Comparison of ENCODE assay signal across 12 mouse cellular contexts in the genomic region with DNA sequence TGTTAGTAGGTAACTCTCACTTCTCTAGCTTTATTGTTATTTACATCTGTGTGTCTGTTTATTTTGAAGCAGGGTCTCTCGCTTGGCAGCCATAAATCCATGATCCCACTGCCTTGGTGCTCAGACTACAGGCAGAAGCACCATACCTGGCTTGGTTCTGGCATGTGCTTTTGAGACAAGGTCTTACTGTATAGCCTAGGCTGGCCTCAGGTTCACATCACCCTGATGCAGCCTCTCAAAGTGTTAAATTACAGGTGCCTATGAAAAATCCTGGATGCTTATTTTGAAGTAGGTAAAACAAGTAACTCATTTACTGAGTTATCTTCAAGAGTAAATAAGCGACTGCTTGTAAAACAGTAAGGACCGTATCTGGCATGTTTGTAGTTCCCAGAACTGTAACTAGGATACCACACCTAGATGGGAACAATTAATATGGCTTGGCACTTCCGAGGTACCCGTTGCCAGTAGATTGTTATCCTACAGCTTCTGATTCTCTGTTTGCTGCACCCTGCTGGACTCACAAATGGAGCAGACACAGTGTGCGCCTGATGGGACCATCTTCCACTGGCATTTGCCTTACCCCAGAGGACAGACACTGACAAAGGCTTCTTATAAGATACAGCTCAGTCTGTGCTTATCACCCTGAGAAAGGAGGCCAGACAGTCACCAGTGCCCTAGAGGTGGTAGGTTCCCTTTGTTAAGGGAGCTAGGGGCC. TPM values are rescaled to one million over a fixed set of nuclear protein-coding genes. Genes with fewer than 3 reads are reported as not detected.
DNase-seq lines count a peak whose midpoint lies in the region; ATAC-seq and TF ChIP-seq lines count a peak whose summit lies in the region.
"Had no signal": no experiment of that assay in that cellular context is flagged by ENCODE, and none has a peak within 500 bp of the region (broad histone marks: within the 10 kb centered on the region; RNA-seq: fewer than 3 reads in every experiment).

No protein-coding gene starts in this region.

- no peaks in the 10 kb centered on the region for H3K27me3 ChIP-seq in heart, embryonic 15.5 days
- H3K27me3 ChIP-seq in liver, embryonic 13.5 days, result no peaks in the 10 kb centered on the region
- no peaks in the 10 kb centered on the region for H3K27me3 ChIP-seq in liver, embryonic 12.5 days (replicated peaks)
- no peaks in the 10 kb centered on the region for H3K27me3 ChIP-seq in neural tube, embryonic 13.5 days
- no peaks in the 10 kb centered on the region for H3K27me3 ChIP-seq in stomach, postnatal 0 days (ENCODE audit: control insufficient read depth, insufficient read depth, low read length)
- H3K27me3 ChIP-seq: embryonic facial prominence, embryonic 12.5 days; forebrain, embryonic 13.5 days; neural tube, embryonic 15.5 days had no signal

- no peak for TF ChIP-seq EP300 in stomach, postnatal 0 days (optimal IDR thresholded peaks at IDR 0.05)

- peaks cover 16% of the 10 kb centered on the region for H3K4me1 ChIP-seq in heart, embryonic 15.5 days (replicated peaks)
- peaks cover 35% of the 10 kb centered on the region for H3K4me1 ChIP-seq in liver, embryonic 13.5 days (replicated peaks)
- H3K4me1 ChIP-seq in liver, embryonic 12.5 days, result peaks cover 37% of the 10 kb centered on the region
- no peaks in the 10 kb centered on the region for H3K4me1 ChIP-seq in neural tube, embryonic 13.5 days (replicated peaks)
- H3K4me1 ChIP-seq in stomach, postnatal 0 days (replicated peaks; ENCODE audit: control insufficient read depth, insufficient read depth), result no peaks in the 10 kb centered on the region
- H3K4me1 ChIP-seq: embryonic facial prominence, embryonic 12.5 days had no signal

- no peak for ATAC-seq in heart, embryonic 15.5 days (replicated peaks; ENCODE audit: insufficient number of reproducible peaks, insufficient read depth, low FRiP score, low read depth)
- peak; percentile 15; the same call in 1 of the 2 replicates for ATAC-seq in liver, embryonic 13.5 days (ENCODE audit: low read depth)
- ATAC-seq in liver, embryonic 12.5 days, result no peak
- ATAC-seq in neural tube, embryonic 13.5 days (ENCODE audit: low read depth), result 0 out of 2 replicates have a peak, but pooled peaks have one; percentile 40
- peak; percentile 73 for ATAC-seq in stomach, postnatal 0 days (ENCODE audit: low FRiP score, low TSS enrichment)

- 84% methylated on average over 6 of the region's 6 CpGs for WGBS in heart, embryonic 15.5 days
- 67% methylated on average over 6 of the region's 6 CpGs for WGBS in liver, embryonic 13.5 days (ENCODE audit: insufficient replicate concordance)
- 70% methylated on average over 6 of the region's 6 CpGs for WGBS in liver, embryonic 12.5 days (ENCODE audit: insufficient replicate concordance)
- 81% methylated on average over 6 of the region's 6 CpGs for WGBS in neural tube, embryonic 13.5 days
- WGBS in stomach, postnatal 0 days, result 62% methylated on average over 6 of the region's 6 CpGs

- H3K9ac ChIP-seq in heart, embryonic 15.5 days, result no peak overlapping the region
- no peak overlapping the region for H3K9ac ChIP-seq in liver, embryonic 13.5 days
- H3K9ac ChIP-seq in liver, embryonic 12.5 days, result no peak overlapping the region
- H3K9ac ChIP-seq in neural tube, embryonic 13.5 days, result no peak overlapping the region
- H3K9ac ChIP-seq in stomach, postnatal 0 days (ENCODE audit: low read length), result no peak overlapping the region
- H3K9ac ChIP-seq: embryonic facial prominence, embryonic 12.5 days; forebrain, embryonic 13.5 days; neural tube, embryonic 15.5 days had no signal

- no peaks in the 10 kb centered on the region for H3K36me3 ChIP-seq in heart, embryonic 15.5 days
- H3K36me3 ChIP-seq in liver, embryonic 13.5 days, result peaks cover 21% of the 10 kb centered on the region
- H3K36me3 ChIP-seq in liver, embryonic 12.5 days, result peaks cover 51% of the 10 kb centered on the region
- H3K36me3 ChIP-seq in neural tube, embryonic 13.5 days, result peaks cover 4% of the 10 kb centered on the region; the same call in 1 of the 2 replicates
- no peaks in the 10 kb centered on the region; the same call in 1 of the 2 replicates for H3K36me3 ChIP-seq in stomach, postnatal 0 days (ENCODE audit: control insufficient read depth, insufficient read depth, low read length)
- H3K36me3 ChIP-seq: neural tube, embryonic 15.5 days had no signal

- no peak for DNase-seq in heart, adult 18-20 months
- DNase-seq in liver, embryonic 13.5 days, result no peak
- DNase-seq in neural tube, embryonic 10.5 days (ENCODE audit: extremely low spot score, low spot score), result no peak
- peak; percentile 53 for DNase-seq in stomach, postnatal 0 days (ENCODE audit: low spot score)
- DNase-seq in kidney, postnatal 14 days, result no peak

- TF ChIP-seq CTCF in stomach, postnatal 0 days (IDR thresholded peaks at IDR 0.05; ENCODE audit: low read depth), result peak; percentile 37

- H3K4me3 ChIP-seq in heart, embryonic 15.5 days, result no peak overlapping the region
- no peak overlapping the region for H3K4me3 ChIP-seq in liver, embryonic 13.5 days (replicated peaks)
- H3K4me3 ChIP-seq in liver, embryonic 12.5 days, result no peak overlapping the region
- no peak overlapping the region for H3K4me3 ChIP-seq in neural tube, embryonic 13.5 days
- no peak overlapping the region for H3K4me3 ChIP-seq in stomach, postnatal 0 days (ENCODE audit: low read depth, low read length)
- H3K4me3 ChIP-seq: embryonic facial prominence, embryonic 12.5 days; erythroblast, embryonic 14.5 days; forebrain, embryonic 13.5 days; neural tube, embryonic 15.5 days had no signal

- H3K9me3 ChIP-seq in heart, embryonic 15.5 days (replicated peaks), result no peaks in the 10 kb centered on the region
- H3K9me3 ChIP-seq in liver, embryonic 13.5 days (replicated peaks), result 0 out of 2 replicates have a peak, but pooled peaks cover 6% of the 10 kb centered on the region
- H3K9me3 ChIP-seq in liver, embryonic 12.5 days (replicated peaks), result no peaks in the 10 kb centered on the region
- H3K9me3 ChIP-seq in neural tube, embryonic 13.5 days, result no peaks in the 10 kb centered on the region
- no peaks in the 10 kb centered on the region for H3K9me3 ChIP-seq in stomach, postnatal 0 days (ENCODE audit: control insufficient read depth, low read length)
- H3K9me3 ChIP-seq: embryonic facial prominence, embryonic 12.5 days; forebrain, embryonic 13.5 days; neural tube, embryonic 15.5 days had no signal

- H3K27ac ChIP-seq in heart, embryonic 15.5 days, result peak overlapping the region; percentile 42
- no peak overlapping the region for H3K27ac ChIP-seq in liver, embryonic 13.5 days
- no peak overlapping the region for H3K27ac ChIP-seq in liver, embryonic 12.5 days
- H3K27ac ChIP-seq in neural tube, embryonic 13.5 days (replicated peaks), result no peak overlapping the region
- no peak overlapping the region for H3K27ac ChIP-seq in stomach, postnatal 0 days (replicated peaks)
- H3K27ac ChIP-seq: embryonic facial prominence, embryonic 12.5 days; forebrain, embryonic 13.5 days; neural tube, embryonic 15.5 days had no signal

- H3K4me2 ChIP-seq in heart, embryonic 15.5 days, result no peak overlapping the region
- no peak overlapping the region for H3K4me2 ChIP-seq in liver, embryonic 13.5 days
- no peak overlapping the region for H3K4me2 ChIP-seq in liver, embryonic 12.5 days
- H3K4me2 ChIP-seq in neural tube, embryonic 13.5 days, result no peak overlapping the region
- no peak overlapping the region for H3K4me2 ChIP-seq in stomach, postnatal 0 days (replicated peaks; ENCODE audit: low read depth)
- H3K4me2 ChIP-seq: embryonic facial prominence, embryonic 12.5 days; forebrain, embryonic 13.5 days; neural tube, embryonic 15.5 days had no signal

RNA-seq across cellular contexts. Expression of gene Limk2, which starts 21.4 kb away (rescaled TPM):
- 42.3 and 54.6 TPM in 2 replicates for polyA plus RNA-seq in heart, embryonic 15.5 days (2015; fragmentation: Nextera tagmentation; extraction: Ambion mirVana)
- total RNA-seq in heart, adult 18-20 months (2021), result 10 to 100 TPM; 15.1 to 17.0 TPM
- 8.7 TPM in 2 replicates for polyA plus RNA-seq in liver, embryonic 13.5 days (2015; fragmentation: Nextera tagmentation; extraction: Ambion mirVana)
- polyA plus RNA-seq in liver, embryonic 12.5 days (2016; fragmentation: Nextera tagmentation; extraction: Ambion mirVana), result 15.0 and 16.1 TPM in 2 replicates
- 128 and 143 TPM in 2 replicates for polyA plus RNA-seq in neural tube, embryonic 13.5 days (2015; fragmentation: Nextera tagmentation; extraction: Ambion mirVana)
- 69.3 and 73.9 TPM in 2 replicates for polyA plus RNA-seq in stomach, postnatal 0 days (2015; fragmentation: Nextera tagmentation; extraction: Ambion mirVana)

RNA-seq across cellular contexts. Expression of gene Pik3ip1, which starts 57.4 kb away (rescaled TPM):
- 35.1 and 36.1 TPM in 2 replicates for polyA plus RNA-seq in heart, embryonic 15.5 days (2015; fragmentation: Nextera tagmentation; extraction: Ambion mirVana)
- 10 to 100 TPM; 45.2 to 51.2 TPM for total RNA-seq in heart, adult 18-20 months (2021)
- 1.1 and 1.5 TPM in 2 replicates for polyA plus RNA-seq in liver, embryonic 13.5 days (2015; fragmentation: Nextera tagmentation; extraction: Ambion mirVana)
- 1.8 and 2.1 TPM in 2 replicates for polyA plus RNA-seq in liver, embryonic 12.5 days (2016; fragmentation: Nextera tagmentation; extraction: Ambion mirVana)
- polyA plus RNA-seq in neural tube, embryonic 13.5 days (2015; fragmentation: Nextera tagmentation; extraction: Ambion mirVana), result 26.5 and 29.7 TPM in 2 replicates
- 8.9 and 9.0 TPM in 2 replicates for polyA plus RNA-seq in stomach, postnatal 0 days (2015; fragmentation: Nextera tagmentation; extraction: Ambion mirVana)

Comparison
In these comparisons a context has a peak if more than half of its experiments do, and no peak if none do; other contexts are left out.
1. ATAC-seq: peak in liver, embryonic 13.5 days (single experiment), neural tube, embryonic 13.5 days (single experiment) and stomach, postnatal 0 days (single experiment); none in heart, embryonic 15.5 days (single experiment) and liver, embryonic 12.5 days (single experiment).